Mouse (Mus musculus) forebrain, embryonic 11.5 days (tissue): ENCODE data around the gene 2410004B18Rik. TPM values are rescaled to one million over a fixed set of nuclear protein-coding genes. Genes with fewer than 3 reads are reported as not detected.
"Not testable (repeated sequence)": the region's sequence is repeated elsewhere in the genome, so short reads cannot be mapped to it uniquely, and the experiment has no call there.

ENCODE experiments used
- ATAC-seq: fragments of 200-750 bp; cut with Nextera tagmentation; replicated peaks from 2 replicates; pipeline ENCODE4 v1.8.0; 2017; ENCODE audit warnings: moderate TSS enrichment; ENCODE audit not compliant: low FRiP score
- DNase-seq: peaks from one replicate; pipeline ENCODE4 v3.0.0-alpha.2; 2017; ENCODE audit warnings: low spot score
- H3K27ac ChIP-seq: fragments of 300-500 bp; sonication (generic); 2 replicates; pipeline ENCODE4 v1.5.1; 2014; ENCODE audit warnings: low read depth, low read length
- H3K27me3 ChIP-seq: fragments of 300-500 bp; sonication (generic); 2 replicates; pipeline ENCODE4 v1.6.1; 2014; ENCODE audit warnings: mild to moderate bottlenecking, low read length, mixed read lengths; ENCODE audit not compliant: control insufficient read depth, insufficient read depth
- H3K36me3 ChIP-seq: fragments of 300-500 bp; sonication (generic); 2 replicates; pipeline ENCODE4 v1.6.1; 2014; ENCODE audit warnings: mild to moderate bottlenecking, low read length, moderate library complexity, mixed read lengths; ENCODE audit not compliant: control insufficient read depth, insufficient read depth
- H3K4me1 ChIP-seq: fragments of 300-500 bp; sonication (generic); replicated peaks from 2 replicates; pipeline ENCODE4 v1.6.1; 2014; ENCODE audit warnings: low read length, mixed read lengths; ENCODE audit not compliant: control insufficient read depth, insufficient read depth
- H3K4me2 ChIP-seq: fragments of 300-500 bp; sonication (generic); 2 replicates; pipeline ENCODE4 v1.6.1; 2014; ENCODE audit warnings: low read depth, mild to moderate bottlenecking, low read length, moderate library complexity, mixed read lengths; ENCODE audit not compliant: severe bottlenecking
- H3K4me3 ChIP-seq: fragments of 300-500 bp; sonication (generic); 2 replicates; pipeline ENCODE4 v1.5.1; 2014; ENCODE audit warnings: low read depth, low read length
- H3K9ac ChIP-seq: fragments of 300-500 bp; sonication (generic); 2 replicates; pipeline ENCODE4 v1.6.1; 2014; ENCODE audit warnings: low read length
- H3K9me3 ChIP-seq: fragments of 300-500 bp; sonication (generic); 2 replicates; pipeline ENCODE4 v1.6.1; 2016; ENCODE audit warnings: low read length, mixed read lengths; ENCODE audit not compliant: control insufficient read depth
- WGBS: fragments of 180-500 bp; shearing (Covaris S2); extraction: QIAGEN DNeasy Blood & Tissue Kit; methylation state at CpG from one replicate; pipeline ENCODE4 v1.1.7; 2014; 5-methylcytosine and 5-hydroxymethylcytosine counted together
- polyA plus RNA-seq: library from polyadenylated mRNA; unstranded; fragments of >200 nt; fragmentation: Nextera tagmentation; extraction: Ambion mirVana; gene quantifications from 2 replicates; pipeline ENCODE4 v1.2.1, GENCODE M21; 2014

Gene 2410004B18Rik
- polyA plus RNA-seq, 1 experiment from 2014 or later, result 59.5 TPM

DNA sequence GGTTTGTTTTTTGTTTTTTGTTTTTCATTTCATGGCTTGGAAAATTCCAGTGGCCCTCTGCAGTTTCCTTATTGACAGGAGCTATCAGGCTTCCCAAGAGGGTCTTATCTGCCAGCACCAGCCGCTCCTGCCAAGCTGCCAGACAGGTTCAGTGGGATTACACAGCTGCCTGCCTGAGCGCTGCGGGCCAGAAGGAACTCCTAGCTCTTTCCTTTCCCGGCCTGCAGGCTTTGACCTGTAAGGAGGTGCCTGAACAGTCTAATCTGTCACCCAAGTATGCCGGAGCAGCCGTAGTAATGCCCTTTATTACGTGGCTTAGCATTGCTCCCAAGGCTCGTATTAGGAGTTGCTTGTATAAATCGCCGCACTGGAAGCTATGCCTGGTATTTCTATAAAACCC, 26.7 kb downstream of the 2410004B18Rik start:
- Histone ChIP-seq H3K27ac (no peak overlapping the region), H3K36me3 (no peaks in the 10 kb centered on the region), H3K4me2 (peak overlapping the region; percentile 43; the same call in 1 of the 2 replicates), H3K9me3 (no peaks in the 10 kb centered on the region), H3K27me3 (peaks cover 19% of the 10 kb centered on the region), H3K9ac (no peak overlapping the region), H3K4me3 (no peak overlapping the region), H3K4me1 (peaks cover 4% of the 10 kb centered on the region; the same call in 1 of the 2 replicates)
- whole genome bisulfite sequencing, result 8% methylated on average over 10 of the region's 10 CpGs
- ATAC-seq, result peak; percentile 45; the same call in 1 of the 2 replicates
- peak; percentile 63 for DNase-seq

DNA sequence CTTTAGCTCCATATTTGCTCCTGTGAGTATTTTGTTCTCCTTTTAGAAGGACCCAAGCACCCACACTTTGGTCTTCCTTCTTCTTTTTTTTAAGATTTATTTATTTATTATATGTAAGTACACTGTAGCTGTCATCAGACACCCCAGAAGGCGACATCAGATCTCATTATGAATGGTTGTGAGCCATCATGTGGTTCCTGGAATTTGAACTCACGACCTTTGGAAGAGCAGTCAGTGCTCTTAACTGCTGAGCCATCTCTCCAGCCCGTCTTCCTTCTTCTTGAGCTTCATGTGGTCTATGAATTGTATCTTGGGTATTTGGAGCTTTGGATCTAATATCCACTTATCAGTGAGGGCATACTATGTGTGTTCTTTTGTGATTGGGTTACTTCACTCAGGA, 27.8 kb downstream of the 2410004B18Rik start:
- H3K9ac ChIP-seq, H3K9me3 ChIP-seq, H3K4me1 ChIP-seq, H3K4me2 ChIP-seq, H3K4me3 ChIP-seq, H3K36me3 ChIP-seq, H3K27ac ChIP-seq, DNase-seq, ATAC-seq: not testable (repeated sequence)
- H3K27me3 ChIP-seq, result peaks cover 19% of the 10 kb centered on the region
- 80% methylated on average over 3 of the region's 3 CpGs for WGBS

DNA sequence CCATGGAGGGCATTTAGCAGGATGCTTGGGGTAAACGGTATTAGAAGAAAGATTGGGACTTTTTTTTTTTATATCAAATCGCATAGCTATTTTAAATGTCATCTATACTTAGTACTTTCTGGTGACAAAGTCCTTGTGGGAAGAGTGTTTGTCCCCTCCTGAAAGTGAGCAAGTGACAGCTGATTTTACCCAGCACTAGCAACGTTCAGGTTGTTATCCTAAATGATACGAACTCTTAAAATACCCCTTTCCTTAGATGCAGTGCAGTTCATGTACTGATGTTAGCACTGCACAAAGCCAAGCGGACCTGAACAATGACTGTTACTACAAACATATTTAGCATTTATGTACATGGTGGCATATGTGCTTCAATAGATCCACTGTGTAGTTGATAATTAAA, 29.0 kb downstream of the 2410004B18Rik start:
- Histone ChIP-seq H3K4me1 (peaks cover 4% of the 10 kb centered on the region; the same call in 1 of the 2 replicates), H3K4me3 (no peak overlapping the region), H3K9me3 (no peaks in the 10 kb centered on the region), H3K36me3 (no peaks in the 10 kb centered on the region), H3K4me2 (no peak overlapping the region), H3K9ac (no peak overlapping the region), H3K27ac (no peak overlapping the region), H3K27me3 (peaks cover 19% of the 10 kb centered on the region)
- ATAC-seq (no peak), DNase-seq (no peak)
- WGBS, result 91% methylated on average over 5 of the region's 5 CpGs

DNA sequence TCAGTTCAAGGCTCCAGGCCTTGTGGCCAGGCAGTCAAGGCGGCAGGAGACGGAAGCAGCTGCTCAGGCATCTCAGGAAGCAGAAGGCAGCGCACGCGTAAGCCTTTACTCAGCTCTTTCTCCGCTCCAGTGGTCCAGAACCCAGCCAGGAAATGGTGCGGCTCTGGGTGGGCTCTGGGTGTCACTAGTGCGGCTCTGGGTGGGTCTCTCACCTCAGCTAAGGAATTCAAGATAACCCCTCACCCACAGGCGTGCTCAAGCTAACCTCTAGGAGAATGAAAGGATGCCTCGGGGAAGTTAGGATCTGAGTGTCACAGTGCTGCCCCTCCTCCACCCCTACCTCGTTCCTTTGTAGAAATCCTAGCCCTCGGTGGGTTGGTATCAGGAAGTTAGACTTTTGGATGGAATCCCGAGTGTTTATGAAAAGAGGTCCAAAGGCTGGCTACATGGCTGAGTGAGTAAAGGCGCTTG, 31.3 kb downstream of the 2410004B18Rik start:
- Histone ChIP-seq H3K9ac (no peak overlapping the region), H3K27me3 (peaks cover under 1% of the 10 kb centered on the region; the same call in 1 of the 2 replicates), H3K4me1 (peaks cover under 1% of the 10 kb centered on the region; the same call in 1 of the 2 replicates), H3K4me3 (no peak overlapping the region), H3K9me3 (peaks cover 2% of the 10 kb centered on the region; the same call in 1 of the 2 replicates), H3K36me3 (no peaks in the 10 kb centered on the region), H3K27ac (no peak overlapping the region), H3K4me2 (no peak overlapping the region)
- 56% methylated on average over 14 of the region's 14 CpGs for WGBS
- DNase-seq, result no peak
- ATAC-seq, result no peak

DNA sequence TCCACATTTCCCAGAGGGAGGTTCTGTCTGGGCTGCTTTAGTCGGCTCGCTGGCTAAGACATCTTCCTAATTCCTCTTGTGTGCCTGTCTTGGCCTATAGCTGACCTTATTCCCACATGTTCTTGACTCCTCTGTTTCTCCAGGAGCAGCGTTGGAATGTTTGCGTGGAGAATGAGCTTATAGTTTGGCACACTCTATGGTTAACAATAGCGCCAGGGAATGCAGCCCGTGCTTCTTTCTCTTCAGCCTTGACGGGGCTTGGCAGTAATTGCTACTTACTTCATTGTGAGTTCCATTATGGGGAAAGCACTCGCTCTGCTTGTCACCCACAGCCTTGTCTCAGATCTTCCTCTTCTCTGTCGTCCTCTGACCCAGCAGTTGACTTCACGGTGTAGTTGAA, 33.7 kb downstream of the 2410004B18Rik start:
- DNase-seq, result no peak
- H3K9me3 ChIP-seq, result peaks cover 6% of the 10 kb centered on the region; the same call in 1 of the 2 replicates
- no peaks in the 10 kb centered on the region for H3K36me3 ChIP-seq
- no peak overlapping the region for H3K4me3 ChIP-seq
- no peaks in the 10 kb centered on the region for H3K4me1 ChIP-seq
- no peak overlapping the region for H3K9ac ChIP-seq
- no peaks in the 10 kb centered on the region for H3K27me3 ChIP-seq
- no peak overlapping the region for H3K27ac ChIP-seq
- ATAC-seq, result no peak
- WGBS, result 74% methylated on average over 10 of the region's 10 CpGs
- no peak overlapping the region for H3K4me2 ChIP-seq

DNA sequence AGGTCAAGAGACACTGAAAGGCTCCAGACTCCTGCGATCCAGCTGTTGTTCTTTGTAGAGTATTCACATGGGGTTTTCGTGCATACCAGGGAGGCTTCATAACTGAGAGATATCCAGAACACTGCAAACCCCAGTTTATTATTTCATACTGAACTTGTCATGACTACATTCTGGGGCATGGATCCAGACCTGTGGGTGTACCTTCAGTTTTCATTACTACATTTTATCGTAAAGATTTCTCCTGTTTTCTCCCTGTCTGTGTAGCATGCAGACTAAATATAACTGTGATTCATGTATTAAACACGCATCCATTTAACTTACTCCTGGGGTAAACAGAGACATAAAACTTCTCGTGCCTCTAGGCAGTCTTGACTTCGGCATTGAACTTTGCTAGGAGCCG, 37.2 kb downstream of the 2410004B18Rik start:
- Histone ChIP-seq H3K4me2 (no peak overlapping the region), H3K27ac (no peak overlapping the region), H3K36me3 (no peaks in the 10 kb centered on the region), H3K9me3 (peaks cover 6% of the 10 kb centered on the region; the same call in 1 of the 2 replicates), H3K9ac (no peak overlapping the region), H3K4me1 (no peaks in the 10 kb centered on the region), H3K27me3 (no peaks in the 10 kb centered on the region), H3K4me3 (no peak overlapping the region)
- no peak for ATAC-seq
- DNase-seq, result no peak
- WGBS, result 93% methylated on average over 7 of the region's 7 CpGs

DNA sequence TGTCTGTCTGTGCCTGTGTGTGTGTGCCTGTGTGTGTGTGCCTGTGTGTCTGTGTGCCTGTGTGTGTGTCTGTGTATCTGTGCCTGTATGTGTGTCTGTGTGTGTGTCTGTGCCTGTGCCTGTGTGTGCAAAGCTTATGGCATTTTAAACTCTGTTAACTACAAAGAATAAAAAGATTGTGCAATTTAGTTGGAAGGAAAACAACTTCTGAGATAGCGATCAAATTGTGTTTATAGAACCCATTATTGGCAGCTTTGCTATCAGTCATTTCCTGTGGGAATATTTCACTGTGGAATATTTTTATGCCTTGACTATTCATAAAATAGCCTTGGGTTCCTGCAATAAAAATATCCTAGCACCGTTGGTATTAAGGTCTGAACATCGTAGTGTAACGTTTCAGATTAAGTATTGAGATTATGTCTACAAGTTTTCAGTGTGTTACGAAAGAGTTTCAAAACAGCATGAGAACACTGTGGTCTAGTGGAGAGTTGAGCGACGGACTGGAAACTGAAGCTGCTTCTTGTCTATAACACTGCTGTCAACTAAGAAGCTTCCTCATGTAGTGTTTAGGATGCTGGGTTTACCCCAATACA, 47.6 kb downstream of the 2410004B18Rik start:
- Histone ChIP-seq H3K27me3 (peaks cover 9% of the 10 kb centered on the region), H3K4me2 (no peak overlapping the region), H3K9ac (no peak overlapping the region), H3K4me1 (0 out of 2 replicates have a peak, but pooled peaks cover 2% of the 10 kb centered on the region), H3K4me3 (no peak overlapping the region), H3K36me3 (no peaks in the 10 kb centered on the region), H3K9me3 (no peaks in the 10 kb centered on the region), H3K27ac (no peak overlapping the region)
- 89% methylated on average over 7 of the region's 7 CpGs for WGBS
- no peak for DNase-seq
- ATAC-seq, result no peak

DNA sequence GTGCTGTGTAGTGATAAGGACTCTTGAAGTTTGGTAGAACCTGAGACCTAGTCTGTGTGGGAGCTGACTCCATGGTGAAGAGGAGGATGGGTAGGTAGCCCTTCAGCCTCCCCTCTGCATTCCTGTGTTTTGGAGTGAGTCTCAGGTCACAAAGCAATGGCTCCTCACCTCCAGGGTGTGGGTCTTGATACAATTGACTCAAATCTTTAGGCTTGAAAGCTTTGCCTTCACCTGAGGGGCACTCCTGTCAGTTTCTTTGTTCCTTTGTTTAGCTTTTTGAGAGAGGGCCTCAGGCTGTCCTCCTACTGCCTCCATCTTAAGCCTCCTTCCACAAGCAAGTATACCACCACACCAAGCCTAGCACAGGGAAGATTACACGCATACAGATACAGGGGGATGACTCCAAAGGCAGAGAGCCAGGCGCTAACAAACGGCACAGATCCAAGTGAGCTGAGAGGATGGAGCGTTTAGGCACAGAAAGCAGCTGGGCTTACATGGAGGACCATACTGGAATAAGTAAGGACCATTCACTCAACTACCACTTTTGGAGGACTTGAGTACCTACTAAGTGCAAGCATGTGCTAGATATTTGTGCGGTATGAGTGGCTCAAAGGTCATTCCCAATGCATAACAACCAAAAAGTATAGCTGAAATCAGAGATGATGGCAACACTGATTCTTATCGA, 48.6 kb downstream of the 2410004B18Rik start:
- H3K4me3 ChIP-seq, result no peak overlapping the region
- no peaks in the 10 kb centered on the region for H3K9me3 ChIP-seq
- ATAC-seq (no peak), DNase-seq (no peak)
- 0 out of 2 replicates have a peak, but pooled peaks cover 2% of the 10 kb centered on the region for H3K4me1 ChIP-seq
- H3K36me3 ChIP-seq, result no peaks in the 10 kb centered on the region
- H3K9ac ChIP-seq, result no peak overlapping the region
- WGBS, result 58% methylated on average over 6 of the region's 6 CpGs
- 0 out of 2 replicates have a peak overlapping the region, but pooled peaks have one; percentile 5 for H3K4me2 ChIP-seq
- H3K27ac ChIP-seq, result no peak overlapping the region
- peaks cover 9% of the 10 kb centered on the region for H3K27me3 ChIP-seq
